Mouse (Mus musculus) natural killer cell, adult 2 months (primary cell): Measurements from ENCODE around the gene Tubb4a.

Source experiments
- DNase-seq, 2 experiments: peaks; one replicate each; pipeline ENCODE4 v3.0.0; 2022; ENCODE audit warnings: low spot score in 2 of 2

Tubb4a gene

GRCm38 (mm10) chr17:57102276-57102675 lies 14.7 kb upstream of the Tubb4a start:
- no peak for DNase-seq

GRCm38 (mm10) chr17:57099629-57100325 lies 12.2 kb upstream of the Tubb4a start:
- DNase-seq: no peak

- no peak for DNase-seq
Observed at GRCm38 (mm10) chr17:57098321-57098720, 10.7 kb upstream of the Tubb4a start.

GRCm38 (mm10) chr17:57096623-57096920 lies 9.0 kb upstream of the Tubb4a start:
- peak; percentile 70 to 82 for DNase-seq

- peak in 1 of 2 experiments; percentile 17 for DNase-seq
Observed at GRCm38 (mm10) chr17:57095855-57096622, 8.5 kb upstream of the Tubb4a start.

GRCm38 (mm10) chr17:57094222-57094621 lies 6.6 kb upstream of the Tubb4a start:
- no peak for DNase-seq

GRCm38 (mm10) chr17:57085970-57086757 lies 1.4 kb downstream of the Tubb4a start:
- DNase-seq: no peak

- no peak for DNase-seq
Observed at GRCm38 (mm10) chr17:57082481-57082880, 5.1 kb downstream of the Tubb4a start.

GRCm38 (mm10) chr17:57081234-57081842 lies 6.2 kb downstream of the Tubb4a start:
- no peak for DNase-seq

GRCm38 (mm10) chr17:57079919-57080318 lies 7.7 kb downstream of the Tubb4a start:
- peak; percentile 24 to 35 for DNase-seq

- peak; percentile 72 to 73 for DNase-seq
Observed at GRCm38 (mm10) chr17:57078336-57078735, 9.2 kb downstream of the Tubb4a start, which contains the start of gene Dennd1c. Gene Dennd1c (minus strand): TSS chr17:57078514.

- no peak for DNase-seq
Observed at GRCm38 (mm10) chr17:57076916-57077315, 10.7 kb downstream of the Tubb4a start.

GRCm38 (mm10) chr17:57070699-57071098 lies 16.9 kb downstream of the Tubb4a start:
- no peak for DNase-seq

GRCm38 (mm10) chr17:57070272-57070671 lies 17.3 kb downstream of the Tubb4a start:
- DNase-seq: no peak

GRCm38 (mm10) chr17:57066908-57067307 lies 20.7 kb downstream of the Tubb4a start:
- no peak for DNase-seq

GRCm38 (mm10) chr17:57063031-57063430 lies 24.6 kb downstream of the Tubb4a start:
- DNase-seq: no peak

GRCm38 (mm10) chr17:57062548-57062947 lies 25.0 kb downstream of the Tubb4a start:
- no peak for DNase-seq

GRCm38 (mm10) chr17:57062011-57062521 lies 25.5 kb downstream of the Tubb4a start:
- DNase-seq: peak in 1 of 2 experiments; percentile 47

- peak in 1 of 2 experiments; percentile 19 for DNase-seq
Observed at GRCm38 (mm10) chr17:57061069-57061468, 26.5 kb downstream of the Tubb4a start.

GRCm38 (mm10) chr17:57060231-57060801 lies 27.3 kb downstream of the Tubb4a start:
- DNase-seq: peak; percentile 97 to 98

- peak; percentile 25 to 47 for DNase-seq
Observed at GRCm38 (mm10) chr17:57059486-57059977, 28.1 kb downstream of the Tubb4a start, which contains the start of gene Slc25a23. Gene Slc25a23 (minus strand): TSS chr17:57059863.
